Mouse (Mus musculus) ES-E14 (cell line): ENCODE measurements around the gene Zbtb40. TPM values are rescaled to one million over a fixed set of nuclear protein-coding genes. Genes with fewer than 3 reads are reported as not detected.

Source experiments
- DNase-seq: peaks from one replicate; pipeline ENCODE4 v3.0.0-alpha.2; 2013; ENCODE audit warnings: low read depth, low spot score
- H3K27ac ChIP-seq: 2 replicates; pipeline ENCODE4 v1.5.1; 2012; ENCODE audit warnings: low read depth, mild to moderate bottlenecking, low read length, moderate library complexity, mixed read lengths; ENCODE audit not compliant: poor library complexity, insufficient read depth, severe bottlenecking
- H3K36me3 ChIP-seq: 2 replicates; pipeline ENCODE4 v1.6.1; 2012; ENCODE audit warnings: mild to moderate bottlenecking, low read length, moderate library complexity, mixed read lengths; ENCODE audit not compliant: control insufficient read depth, poor library complexity, insufficient read depth, severe bottlenecking
- H3K4me1 ChIP-seq, 2 experiments: fragments of 150-350 bp in 1 of 2; sonication (generic) in 1 of 2; 2 replicates each; pipeline ENCODE4 v1.6.1; 2012; ENCODE audit warnings: low read length in 2 of 2, mild to moderate bottlenecking in 1 of 2, mixed read lengths in 1 of 2; ENCODE audit not compliant: control insufficient read depth in 2 of 2, insufficient read depth in 2 of 2, poor library complexity in 1 of 2
- H3K4me3 ChIP-seq, 2 experiments: fragments of 150-350 bp in 1 of 2; sonication (generic) in 1 of 2; 2 replicates each; pipeline ENCODE4 v1.5.1; 2012; ENCODE audit warnings: low read length in 2 of 2, low read depth in 1 of 2, mild to moderate bottlenecking in 1 of 2, mixed read lengths in 1 of 2; ENCODE audit not compliant: insufficient read depth in 1 of 2, poor library complexity in 1 of 2, severe bottlenecking in 1 of 2
- H3K9ac ChIP-seq: 2 replicates; pipeline ENCODE4 v1.6.1; 2012; ENCODE audit warnings: low read depth, mild to moderate bottlenecking, low read length, mixed read lengths; ENCODE audit not compliant: poor library complexity, insufficient read depth, severe bottlenecking
- H3K9me3 ChIP-seq: fragments of 150-350 bp; sonication (generic); 2 replicates; pipeline ENCODE4 v1.6.1; 2012; ENCODE audit warnings: low read depth, mild to moderate bottlenecking, low read length; ENCODE audit not compliant: control insufficient read depth, insufficient read depth
- CHD2 ChIP-seq: IDR thresholded peaks from 2 replicates; pipeline ENCODE4 v1.6.1; 2014; ENCODE audit warnings: mild to moderate bottlenecking, low read depth, low read length, inconsistent platforms
- HCFC1 ChIP-seq: IDR thresholded peaks from 2 replicates; pipeline ENCODE4 v1.6.1; 2012; ENCODE audit warnings: low read length, inconsistent platforms, borderline replicate concordance; ENCODE audit not compliant: insufficient read depth
- MAFK ChIP-seq: IDR thresholded peaks from 2 replicates; pipeline ENCODE4 v1.6.1; 2014; ENCODE audit warnings: mild to moderate bottlenecking, low read depth, low read length, inconsistent platforms; ENCODE audit not compliant: insufficient read depth
- ZC3H11A ChIP-seq: IDR thresholded peaks from 2 replicates; pipeline ENCODE4 v1.6.1; 2012; ENCODE audit warnings: low read depth, mild to moderate bottlenecking, inconsistent platforms, low read length, borderline replicate concordance
- ZNF384 ChIP-seq: IDR thresholded peaks from 2 replicates; pipeline ENCODE4 v1.6.1; 2012; ENCODE audit warnings: low read depth, low read length, inconsistent platforms
- in situ Hi-C, 2 experiments: fragments of 600-800 bp; cut with MboI; formaldehyde crosslinking; loops; one replicate each; pipeline ENCODE4 v1.15.1; 2025; ENCODE audit warnings: low sequenced_read_pairs in 2 of 2, inconsistent platforms in 1 of 2; ENCODE audit not compliant: unreplicated experiment in 2 of 2
- total RNA-seq: library from RNA; depleted of rRNA; stranded (reverse); fragments of 300-350 nt; gene quantifications from 2 replicates; pipeline ENCODE4 v1.2.3, GENCODE M21; 2012

Zbtb40 gene
- total RNA-seq, 1 experiment: 12.7 TPM

- H3K36me3 ChIP-seq: no peaks in the 10 kb centered on the region
- H3K4me3 ChIP-seq: no peak overlapping the region
- H3K9me3 ChIP-seq: no peaks in the 10 kb centered on the region
- in situ Hi-C loops: no loop called here
- no peak overlapping the region for H3K27ac ChIP-seq
- TF ChIP-seq HCFC1 (no peak), ZNF384 (no peak), MAFK (no peak), CHD2 (no peak), ZC3H11A (no peak)
- peaks cover 0 to 3% of the 10 kb centered on the region in 2 experiments; a peak in 1 of 4 replicates for H3K4me1 ChIP-seq
- no peak for DNase-seq
- no peak overlapping the region for H3K9ac ChIP-seq
These were observed 7.4 kb downstream of the Zbtb40 start for GRCm38 (mm10) chr4:137041161-137041621.

- H3K4me3 ChIP-seq: no peak overlapping the region
- TF ChIP-seq CHD2 (no peak), MAFK (no peak), HCFC1 (no peak), ZC3H11A (no peak), ZNF384 (no peak)
- peaks cover 0 to 3% of the 10 kb centered on the region in 2 experiments; a peak in 1 of 4 replicates for H3K4me1 ChIP-seq
- H3K36me3 ChIP-seq: no peaks in the 10 kb centered on the region
- no peak overlapping the region for H3K9ac ChIP-seq
- H3K27ac ChIP-seq: no peak overlapping the region
- in situ Hi-C loops: no loop called here
- DNase-seq: no peak
- no peaks in the 10 kb centered on the region for H3K9me3 ChIP-seq
These were observed 9.2 kb downstream of the Zbtb40 start for GRCm38 (mm10) chr4:137039441-137039840.

GRCm38 (mm10) chr4:137038501-137038900 is 10.1 kb downstream of the Zbtb40 start:
- H3K9ac ChIP-seq: no peak overlapping the region
- no peaks in the 10 kb centered on the region for H3K36me3 ChIP-seq
- no peak for TF ChIP-seq MAFK
- TF ChIP-seq ZNF384: no peak
- no peak for TF ChIP-seq ZC3H11A
- TF ChIP-seq CHD2: no peak
- TF ChIP-seq HCFC1: no peak
- H3K4me1 ChIP-seq: no peaks in the 10 kb centered on the region
- no peak overlapping the region for H3K27ac ChIP-seq
- in situ Hi-C loops: no loop called here
- H3K9me3 ChIP-seq: no peaks in the 10 kb centered on the region
- H3K4me3 ChIP-seq: no peak overlapping the region
- no peak for DNase-seq

GRCm38 (mm10) chr4:137038096-137038495 is 10.5 kb downstream of the Zbtb40 start:
- no peak for TF ChIP-seq MAFK
- no peak for TF ChIP-seq ZC3H11A
- in situ Hi-C loops: no loop called here

GRCm38 (mm10) chr4:137033115-137033887 is 15.3 kb downstream of the Zbtb40 start:
- Histone ChIP-seq H3K9ac (no peak overlapping the region), H3K36me3 (no peaks in the 10 kb centered on the region), H3K9me3 (no peaks in the 10 kb centered on the region), H3K4me3 (no peak overlapping the region), H3K27ac (no peak overlapping the region), H3K4me1 (no peaks in the 10 kb centered on the region)
- TF ChIP-seq HCFC1 (no peak), MAFK (no peak), ZC3H11A (no peak), CHD2 (no peak), ZNF384 (no peak)
- in situ Hi-C loops: no loop called here
- no peak for DNase-seq

More at GRCm38 (mm10) chr4:137038096-137038495, 10.5 kb downstream of the Zbtb40 start:
- no peak for DNase-seq
- Histone ChIP-seq H3K36me3 (no peaks in the 10 kb centered on the region), H3K9me3 (no peaks in the 10 kb centered on the region), H3K4me3 (no peak overlapping the region), H3K27ac (no peak overlapping the region), H3K4me1 (no peaks in the 10 kb centered on the region), H3K9ac (no peak overlapping the region)
